Mouse (Mus musculus) brown adipose tissue, adult 24 weeks (tissue): ENCODE measurements around the gene Tnrc6b. TPM values are rescaled to one million over a fixed set of nuclear protein-coding genes. Genes with fewer than 3 reads are reported as not detected.

Experiments
- H3K27ac ChIP-seq: fragments of 200-500 bp; replicated peaks from 2 replicates; pipeline ENCODE4 v1.5.1; 2012; ENCODE audit warnings: low read depth, mild to moderate bottlenecking, low read length
- H3K4me1 ChIP-seq: fragments of 200-500 bp; 2 replicates; pipeline ENCODE4 v1.6.1; 2012; ENCODE audit warnings: low read length, mixed read lengths; ENCODE audit not compliant: control insufficient read depth, insufficient read depth, insufficient read length
- H3K4me3 ChIP-seq: fragments of 200-500 bp; 2 replicates; pipeline ENCODE4 v1.5.1; 2012; ENCODE audit warnings: low read depth, mild to moderate bottlenecking, low read length, moderate library complexity; ENCODE audit not compliant: insufficient read depth
- polyA plus RNA-seq: library from polyadenylated mRNA; stranded (reverse); fragments of >200 nt; gene quantifications from 2 replicates; pipeline ENCODE4 v1.2.4, GENCODE M21; 2012; ENCODE audit not compliant: missing spikeins, insufficient read depth, insufficient read length

Gene Tnrc6b
- polyA plus RNA-seq, 1 experiment: 17.8 TPM

DNA sequence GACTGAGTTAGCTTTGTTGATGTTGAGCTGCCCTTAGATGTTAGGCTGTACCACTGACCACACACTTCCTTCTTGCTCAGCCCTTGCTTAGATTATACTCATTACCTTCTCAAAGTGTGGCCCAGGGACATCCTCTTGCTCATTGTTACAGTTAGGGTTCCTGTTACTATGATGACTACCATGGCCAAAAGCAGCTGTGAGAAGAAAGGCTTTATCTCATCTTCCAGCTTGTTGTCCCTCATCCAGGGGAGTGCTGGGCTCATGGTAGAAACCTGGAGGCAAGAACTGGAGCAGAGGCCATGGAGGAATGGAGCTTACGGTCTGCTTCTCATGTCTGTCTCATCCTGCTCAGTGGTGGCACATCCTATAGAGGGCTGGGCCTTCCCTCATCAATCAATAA lies 28.9 kb downstream of the Tnrc6b start:
- Histone ChIP-seq H3K4me3 (no peak overlapping the region), H3K4me1 (peaks cover 28% of the 10 kb centered on the region), H3K27ac (peak overlapping the region; percentile 66)

DNA sequence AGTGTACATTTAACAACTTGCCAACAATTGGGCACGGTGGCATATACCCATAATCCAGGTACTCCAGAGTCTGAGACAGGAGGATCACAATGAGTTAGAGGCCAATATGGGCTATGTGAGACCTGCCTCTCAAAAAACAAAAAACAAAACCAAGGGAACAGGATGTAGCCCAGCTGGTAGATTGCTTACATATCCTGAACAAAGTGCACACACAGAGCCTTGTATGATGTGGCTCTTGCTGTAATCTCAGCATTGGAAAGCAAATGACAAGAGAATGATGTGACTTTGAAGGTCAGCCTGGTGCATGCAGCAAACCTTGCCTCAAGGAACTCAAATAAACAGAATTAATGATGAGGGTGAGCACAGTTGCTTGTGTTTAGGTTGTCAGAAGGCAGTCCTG lies 30.7 kb downstream of the Tnrc6b start:
- Histone ChIP-seq H3K4me1 (peaks cover 22% of the 10 kb centered on the region), H3K27ac (peak overlapping the region; percentile 46), H3K4me3 (no peak overlapping the region)

DNA sequence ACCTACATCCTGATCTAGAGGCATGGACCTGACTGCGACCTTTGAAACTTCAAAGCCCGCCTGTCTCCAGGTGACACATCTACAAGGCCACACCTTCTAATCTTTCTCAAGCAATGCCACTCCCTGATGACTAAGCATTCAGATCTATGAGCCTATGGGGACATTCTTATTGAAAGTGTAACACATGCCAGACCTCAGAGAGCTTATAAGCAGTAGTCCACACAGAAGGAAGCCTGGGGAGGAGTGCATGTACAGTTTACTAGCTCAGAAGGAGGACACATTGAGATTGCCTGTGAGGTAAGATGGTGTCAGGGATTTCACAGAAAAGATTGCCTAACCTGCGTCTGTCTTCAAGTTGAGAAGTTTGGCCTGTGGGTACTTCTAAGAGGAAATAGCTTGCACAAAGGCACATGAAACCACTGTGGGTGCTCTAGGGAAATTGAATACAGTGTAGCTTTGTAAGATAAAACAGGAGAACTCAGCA lies 31.9 kb downstream of the Tnrc6b start:
- Histone ChIP-seq H3K27ac (peak overlapping the region; percentile 42; the same call in 1 of the 2 replicates), H3K4me1 (peaks cover 18% of the 10 kb centered on the region; the same call in 1 of the 2 replicates), H3K4me3 (no peak overlapping the region)

DNA sequence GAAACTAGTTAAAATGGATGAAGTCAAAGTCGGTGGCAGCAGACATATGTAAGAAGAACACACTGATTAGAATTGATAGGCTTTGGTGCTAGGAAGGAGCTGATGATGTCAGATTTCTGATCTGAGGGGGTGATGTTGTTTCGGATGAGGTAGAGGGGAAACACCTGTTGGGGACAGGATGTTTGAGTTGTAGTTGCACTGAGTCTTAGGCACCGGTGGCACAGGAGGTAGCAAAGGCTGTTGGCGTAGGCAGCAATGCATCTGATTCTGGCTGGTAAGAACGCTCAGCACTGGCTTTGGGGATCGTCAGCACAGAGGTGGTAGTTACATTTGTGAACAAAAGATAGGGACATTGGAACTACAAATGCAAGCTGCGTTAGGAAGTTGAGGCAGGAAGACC lies 32.5 kb downstream of the Tnrc6b start:
- Histone ChIP-seq H3K4me1 (peaks cover 18% of the 10 kb centered on the region; the same call in 1 of the 2 replicates), H3K4me3 (no peak overlapping the region), H3K27ac (no peak overlapping the region)

DNA sequence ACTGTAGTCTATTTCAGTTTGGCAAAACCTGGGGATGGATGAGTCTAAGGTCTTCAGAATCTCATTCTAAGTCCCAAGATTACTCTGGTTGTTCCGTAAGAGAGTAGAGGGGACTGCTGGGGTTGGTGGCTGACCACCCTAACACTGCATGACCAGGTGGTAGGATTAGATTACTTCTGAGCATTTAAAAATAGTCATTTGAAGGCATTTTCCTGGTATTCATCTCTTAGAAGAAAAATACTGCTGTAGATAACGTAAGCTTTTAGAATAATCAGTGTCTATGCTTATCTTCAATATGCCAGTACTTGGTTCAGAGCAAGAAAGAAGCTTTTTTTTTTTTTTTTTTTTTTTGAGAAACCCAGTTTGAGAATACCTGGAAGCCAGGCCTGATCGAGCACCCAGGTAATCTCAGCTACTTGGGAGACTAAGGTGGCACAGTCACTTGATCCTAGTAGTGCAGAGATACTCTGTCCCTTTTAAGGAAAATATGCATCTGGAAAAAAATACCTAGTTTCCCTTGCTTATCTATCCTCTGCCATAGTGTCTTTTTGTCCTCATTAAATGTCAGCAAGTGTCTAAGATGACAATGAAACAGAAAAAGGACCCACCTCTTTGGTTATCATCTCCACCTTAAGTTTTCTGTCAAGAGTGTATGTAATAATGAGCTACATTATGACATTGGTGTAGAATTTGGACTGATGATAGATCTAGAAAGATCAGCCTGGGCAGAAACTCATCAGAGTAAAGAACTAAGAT lies 33.7 kb downstream of the Tnrc6b start:
- Histone ChIP-seq H3K4me1 (peaks cover 19% of the 10 kb centered on the region; the same call in 1 of the 2 replicates), H3K27ac (no peak overlapping the region), H3K4me3 (no peak overlapping the region)

DNA sequence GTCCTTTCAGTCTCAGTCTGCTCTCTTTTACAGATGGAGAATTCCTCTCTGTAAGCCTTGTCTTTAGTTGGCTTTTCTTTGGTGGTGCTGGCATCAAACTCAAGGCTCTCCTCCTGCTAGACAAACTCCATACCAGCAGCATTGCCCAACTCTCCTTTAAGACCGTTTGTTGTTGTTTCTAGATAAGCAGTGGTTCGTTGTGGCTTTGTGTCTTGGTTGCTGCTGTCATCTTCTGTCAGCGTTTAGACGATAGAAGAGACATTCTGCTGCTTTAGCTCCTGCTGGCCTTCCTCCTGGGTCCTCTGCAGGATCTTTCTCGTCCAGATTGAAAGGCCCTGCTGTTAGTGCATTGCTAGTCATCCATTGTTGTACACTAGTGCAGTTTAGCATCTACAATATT lies 37.9 kb downstream of the Tnrc6b start:
- Histone ChIP-seq H3K4me3 (no peak overlapping the region), H3K27ac (no peak overlapping the region), H3K4me1 (peaks cover 9% of the 10 kb centered on the region)

DNA sequence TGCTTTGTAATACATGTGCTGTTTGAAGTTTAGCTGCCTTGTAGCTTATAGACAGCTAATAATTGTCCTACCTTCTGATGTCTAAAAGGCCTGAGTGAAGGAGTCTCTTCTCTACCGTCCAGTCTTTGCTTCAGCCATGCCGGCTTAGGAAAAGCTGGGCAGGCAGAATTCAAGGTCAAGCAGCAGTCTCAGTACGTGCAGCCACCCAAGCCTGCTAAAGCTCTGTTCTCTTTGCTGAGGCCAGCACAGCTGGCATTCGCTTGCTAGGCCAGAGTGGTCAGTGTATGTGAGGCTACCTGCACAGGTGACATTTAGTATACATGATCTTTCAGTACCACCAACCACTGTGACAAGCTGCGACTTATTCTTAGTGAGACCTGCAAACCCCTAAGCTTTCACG lies 42.2 kb downstream of the Tnrc6b start:
- peaks cover 9% of the 10 kb centered on the region for H3K4me1 ChIP-seq
- no peak overlapping the region for H3K4me3 ChIP-seq
- H3K27ac ChIP-seq: no peak overlapping the region

DNA sequence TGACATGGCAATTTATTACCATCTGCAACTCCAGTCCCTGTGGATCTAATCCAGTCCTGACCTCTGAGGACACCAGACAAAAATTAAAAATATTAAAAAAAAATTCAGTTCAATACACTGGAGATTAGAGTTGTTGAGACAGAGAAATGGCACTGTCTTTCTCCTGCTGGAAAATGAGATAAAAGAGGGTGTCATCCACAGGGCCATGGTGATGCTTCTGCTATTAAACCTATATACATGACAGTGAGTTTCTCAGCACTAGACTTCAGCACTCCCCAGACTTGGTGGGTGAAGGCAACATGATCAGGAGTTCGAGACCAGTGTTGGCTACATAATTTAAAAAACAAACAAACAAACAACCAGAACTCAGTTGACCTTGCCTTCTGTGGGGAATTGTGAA lies 43.0 kb downstream of the Tnrc6b start:
- no peak overlapping the region for H3K27ac ChIP-seq
- H3K4me3 ChIP-seq: no peak overlapping the region
- H3K4me1 ChIP-seq: peaks cover 6% of the 10 kb centered on the region

DNA sequence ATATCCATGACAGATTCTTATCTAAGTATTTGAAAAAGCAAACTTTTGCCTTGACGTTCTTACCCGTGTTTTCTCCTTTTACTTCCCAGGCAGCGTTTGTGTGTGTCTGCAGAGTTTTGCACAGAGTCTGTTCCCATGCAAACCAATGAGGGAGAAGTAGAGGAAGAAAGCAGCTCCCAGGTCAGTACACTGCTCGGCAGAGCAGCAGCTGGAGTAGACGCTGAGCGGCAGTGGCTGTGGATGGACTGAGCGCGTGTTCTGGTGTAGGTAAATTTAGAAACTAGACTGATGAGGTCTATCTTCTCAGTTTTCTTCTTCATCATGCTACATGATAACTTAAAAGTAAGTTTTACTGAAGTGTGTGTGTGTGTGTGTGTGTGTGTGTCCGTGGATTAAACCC lies 48.3 kb downstream of the Tnrc6b start:
- H3K27ac ChIP-seq: no peak overlapping the region
- H3K4me3 ChIP-seq: no peak overlapping the region
- H3K4me1 ChIP-seq: no peaks in the 10 kb centered on the region

DNA sequence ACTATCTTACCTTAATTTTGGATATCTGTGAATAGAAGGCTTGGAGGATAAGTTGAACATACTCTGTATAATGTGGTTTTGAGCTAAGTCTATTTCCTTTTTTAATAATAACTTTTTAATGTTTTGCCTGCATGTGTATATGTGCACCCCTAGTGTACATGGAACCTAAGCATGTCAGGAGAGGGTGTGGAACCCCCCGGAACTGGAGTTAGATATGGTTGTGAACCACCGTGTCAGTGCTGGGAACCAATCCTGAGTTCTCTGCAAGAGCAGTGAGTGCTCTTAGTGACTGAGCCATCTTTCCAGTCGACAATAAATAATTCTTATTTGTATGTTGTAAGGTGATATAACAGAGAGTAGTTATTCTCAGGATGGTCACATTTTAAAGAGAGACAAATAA lies 49.4 kb downstream of the Tnrc6b start:
- Histone ChIP-seq H3K27ac (no peak overlapping the region), H3K4me3 (no peak overlapping the region), H3K4me1 (no peaks in the 10 kb centered on the region)

DNA sequence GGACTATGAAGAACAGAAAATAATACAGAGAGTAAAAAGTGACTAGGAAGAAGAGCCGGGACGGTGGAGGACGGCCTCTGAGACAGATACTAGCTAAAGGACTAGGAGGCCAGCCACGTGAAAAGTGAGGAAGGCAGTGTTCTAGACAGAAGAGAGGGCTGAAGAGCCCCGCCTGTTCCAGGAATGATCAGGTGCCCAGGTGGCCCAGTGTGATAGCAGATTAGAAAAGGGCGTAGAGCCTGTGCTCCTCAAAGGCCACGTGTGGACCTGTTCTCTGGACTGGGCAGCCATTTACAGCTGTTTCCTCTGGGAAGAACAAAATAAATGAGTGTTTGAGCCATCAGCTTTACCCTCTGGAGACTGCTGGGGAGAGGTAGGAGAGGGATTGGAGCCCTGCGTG lies 49.8 kb downstream of the Tnrc6b start:
- H3K4me3 ChIP-seq: no peak overlapping the region
- no peaks in the 10 kb centered on the region for H3K4me1 ChIP-seq
- no peak overlapping the region for H3K27ac ChIP-seq

DNA sequence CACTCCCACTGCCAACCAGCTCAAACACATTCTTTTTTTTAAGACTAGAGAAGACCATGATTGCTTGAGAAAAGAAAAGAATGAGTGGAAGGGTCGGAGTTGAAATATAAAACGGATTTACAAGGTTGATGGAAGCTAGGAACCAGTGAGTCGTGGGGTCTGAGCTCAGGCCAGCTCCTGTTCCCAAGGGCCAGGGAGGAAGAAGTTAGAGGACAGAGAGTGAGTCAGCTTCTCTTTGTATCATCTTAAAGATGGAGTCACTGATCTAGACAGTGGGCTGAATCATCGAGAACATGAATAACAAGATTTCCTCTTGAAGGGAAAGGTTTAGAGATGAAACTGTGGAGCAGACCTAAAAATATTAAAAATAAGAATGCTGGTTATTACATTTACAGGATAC lies 51.5 kb downstream of the Tnrc6b start:
- no peak overlapping the region for H3K27ac ChIP-seq
- H3K4me3 ChIP-seq: no peak overlapping the region
- H3K4me1 ChIP-seq: no peaks in the 10 kb centered on the region

DNA sequence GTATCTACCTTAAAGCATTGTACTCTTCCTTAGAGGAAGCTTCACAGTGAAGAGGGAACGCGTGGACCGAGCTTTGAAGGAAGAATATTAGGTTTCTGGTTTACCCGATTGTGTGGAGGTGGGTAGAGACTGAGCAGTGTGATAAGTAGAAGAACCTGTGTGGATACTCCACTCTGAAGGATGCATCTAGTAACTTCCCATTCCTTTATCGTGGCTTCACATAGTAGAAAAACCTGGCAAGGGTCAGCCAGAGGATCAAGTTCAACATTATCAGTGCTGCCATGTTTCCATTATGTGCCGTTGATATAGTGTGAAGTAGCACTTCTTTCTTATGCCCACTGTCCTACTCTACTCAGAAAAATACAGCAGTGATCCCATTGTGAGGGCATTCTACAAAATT lies 53.6 kb downstream of the Tnrc6b start:
- no peak overlapping the region for H3K27ac ChIP-seq
- H3K4me3 ChIP-seq: no peak overlapping the region
- H3K4me1 ChIP-seq: no peaks in the 10 kb centered on the region

DNA sequence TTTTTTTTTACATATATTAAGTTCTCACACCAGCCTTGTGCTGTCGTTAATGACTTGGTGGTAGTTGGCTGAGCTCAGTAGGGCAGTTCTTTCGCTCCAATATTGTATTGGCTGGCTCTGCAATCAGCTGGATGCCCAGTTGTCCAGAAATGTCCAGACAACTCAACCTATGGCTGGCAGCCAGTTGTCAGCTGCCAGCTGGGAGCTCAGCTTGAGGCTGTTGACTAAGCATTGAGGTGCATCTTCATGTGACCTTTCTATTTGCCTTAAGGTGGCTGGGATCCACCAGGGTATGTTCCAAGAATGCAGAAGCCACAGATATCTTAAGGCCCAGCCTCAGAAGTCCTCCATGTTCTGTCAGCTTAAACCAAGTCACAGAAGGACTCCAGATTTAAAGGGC lies 54.3 kb downstream of the Tnrc6b start:
- H3K4me3 ChIP-seq: no peak overlapping the region
- no peak overlapping the region for H3K27ac ChIP-seq
- H3K4me1 ChIP-seq: no peaks in the 10 kb centered on the region

DNA sequence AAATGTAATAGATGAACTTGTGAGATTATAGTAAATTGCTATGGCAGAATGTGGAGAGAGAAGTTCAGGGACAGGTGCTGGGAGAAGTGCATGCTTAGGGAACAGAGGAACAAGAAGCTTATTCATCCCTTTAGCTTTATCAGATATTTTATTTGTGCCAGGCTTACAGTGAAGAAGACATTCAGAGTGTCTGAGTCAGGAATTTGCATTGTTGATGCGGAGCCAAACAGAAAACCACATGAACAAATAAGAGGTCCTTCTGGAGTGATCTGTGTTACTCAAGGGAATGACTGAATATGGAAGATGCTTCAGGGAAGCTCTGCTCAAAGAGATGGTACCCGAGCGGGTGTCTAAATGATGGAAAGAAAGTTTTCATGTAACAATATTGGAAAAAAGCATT lies 57.1 kb downstream of the Tnrc6b start:
- no peaks in the 10 kb centered on the region for H3K4me1 ChIP-seq
- no peak overlapping the region for H3K27ac ChIP-seq
- H3K4me3 ChIP-seq: no peak overlapping the region

DNA sequence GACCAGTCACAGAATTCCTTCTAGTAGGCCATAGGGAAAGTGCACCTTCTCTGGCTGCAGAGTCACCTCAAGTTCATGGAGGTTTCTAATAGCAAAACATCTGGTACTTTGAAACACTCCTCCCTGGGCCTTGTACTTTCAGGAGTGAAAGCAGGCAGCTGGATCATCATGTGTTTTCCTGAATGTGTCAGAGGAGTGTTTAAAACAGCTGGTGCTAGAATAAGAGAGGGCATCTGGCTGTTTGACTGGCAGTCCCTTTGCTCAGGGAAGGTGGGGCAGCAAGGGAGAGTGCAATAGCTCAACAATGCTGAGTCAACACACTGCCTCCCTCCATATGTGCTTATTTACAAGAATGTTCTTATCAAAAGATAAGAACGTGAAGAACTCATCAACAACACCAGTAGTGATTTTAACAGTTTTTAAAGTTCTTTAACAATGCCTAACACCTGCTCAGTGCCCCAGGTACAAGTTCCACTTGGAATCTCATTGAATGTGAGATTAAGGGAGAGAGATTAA lies 60.9 kb downstream of the Tnrc6b start:
- Histone ChIP-seq H3K4me1 (no peaks in the 10 kb centered on the region), H3K27ac (no peak overlapping the region), H3K4me3 (no peak overlapping the region)
